Mouse (Mus musculus) left cerebral cortex, adult 18-20 months (tissue): Measurements from ENCODE around the gene Grhl1. TPM values are rescaled to one million over a fixed set of nuclear protein-coding genes. Genes with fewer than 3 reads are reported as not detected.
A peak's percentile ranks its signal among the peaks of the same experiment; 100 is the strongest.

Source experiments
- DNase-seq, 2 experiments: peaks; one replicate each; pipeline ENCODE4 v3.0.0; 2021 to 2022; ENCODE audit warnings: low spot score in 2 of 2, mixed read lengths in 1 of 2
- total RNA-seq, 2 experiments: library from RNA; stranded (reverse); gene quantifications; 2 replicates each; pipeline ENCODE4 v1.2.3; 2021

Gene Grhl1
- total RNA-seq, 2 experiments from 2014 or later: 10.8 to 14.2 TPM

- DNase-seq: no peak
Measured at GRCm38 (mm10) chr12:24586193-24586592, 14.1 kb downstream of the Grhl1 start.

- DNase-seq: no peak
Measured at GRCm38 (mm10) chr12:24590371-24590770, 18.3 kb downstream of the Grhl1 start.

DNA sequence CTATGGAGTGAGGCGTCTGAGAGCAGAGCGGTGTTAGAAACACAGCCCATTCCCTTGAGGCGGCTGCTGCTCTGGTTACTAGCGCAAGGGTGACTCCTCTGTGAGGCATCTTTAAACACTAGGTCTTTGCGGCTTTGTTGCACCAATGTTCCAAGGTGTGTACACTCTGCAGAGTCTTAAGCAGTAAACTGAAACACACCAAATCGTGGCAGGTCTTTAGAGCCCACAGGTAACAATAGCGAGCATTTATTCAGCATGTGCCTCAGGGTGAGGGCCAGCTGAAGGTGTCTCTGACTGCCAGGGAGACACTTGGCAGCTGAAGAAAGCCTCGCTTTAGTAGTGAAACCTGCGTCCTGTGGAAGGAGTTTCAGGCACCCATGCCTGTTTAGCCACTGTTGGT lies 20.0 kb downstream of the Grhl1 start:
- no peak for DNase-seq

DNA sequence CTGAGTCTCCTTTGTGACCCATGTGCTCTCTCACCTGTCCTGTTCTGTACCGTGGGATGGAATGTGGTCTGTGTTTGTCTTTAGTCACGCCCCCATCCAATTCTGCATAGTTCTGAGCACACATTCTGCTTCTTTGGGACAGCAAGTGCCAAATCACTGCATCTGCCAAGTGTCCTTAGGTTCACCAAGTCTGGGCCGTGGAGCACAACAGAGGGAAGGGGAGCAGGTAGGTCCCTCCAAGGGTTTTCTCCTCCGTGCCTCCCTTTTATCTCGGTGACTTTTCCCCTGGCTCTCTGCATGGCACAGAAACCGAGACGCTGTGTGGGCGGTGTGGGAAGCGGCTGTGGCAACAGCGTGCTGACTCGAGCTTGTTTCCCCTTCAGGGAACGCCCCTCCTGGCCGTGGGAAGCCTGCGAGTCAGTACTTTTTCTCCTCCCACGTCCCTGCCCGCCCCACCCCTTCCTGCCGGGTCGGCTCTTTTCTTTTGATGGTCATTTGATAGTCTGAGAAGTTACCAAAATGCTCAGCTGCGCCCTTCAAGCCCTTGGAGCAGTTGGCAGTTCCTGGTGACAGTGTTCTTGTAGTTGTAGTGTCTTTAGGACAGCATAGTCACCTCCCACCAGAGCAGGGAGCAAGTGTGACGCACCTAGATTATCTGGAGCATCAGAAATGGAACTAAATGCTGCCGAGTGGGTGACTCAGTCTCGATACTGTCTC lies 21.0 kb downstream of the Grhl1 start:
- DNase-seq: peak; percentile 66 to 76

- DNase-seq: no peak
Measured at GRCm38 (mm10) chr12:24597376-24597775, 25.3 kb downstream of the Grhl1 start.

DNA sequence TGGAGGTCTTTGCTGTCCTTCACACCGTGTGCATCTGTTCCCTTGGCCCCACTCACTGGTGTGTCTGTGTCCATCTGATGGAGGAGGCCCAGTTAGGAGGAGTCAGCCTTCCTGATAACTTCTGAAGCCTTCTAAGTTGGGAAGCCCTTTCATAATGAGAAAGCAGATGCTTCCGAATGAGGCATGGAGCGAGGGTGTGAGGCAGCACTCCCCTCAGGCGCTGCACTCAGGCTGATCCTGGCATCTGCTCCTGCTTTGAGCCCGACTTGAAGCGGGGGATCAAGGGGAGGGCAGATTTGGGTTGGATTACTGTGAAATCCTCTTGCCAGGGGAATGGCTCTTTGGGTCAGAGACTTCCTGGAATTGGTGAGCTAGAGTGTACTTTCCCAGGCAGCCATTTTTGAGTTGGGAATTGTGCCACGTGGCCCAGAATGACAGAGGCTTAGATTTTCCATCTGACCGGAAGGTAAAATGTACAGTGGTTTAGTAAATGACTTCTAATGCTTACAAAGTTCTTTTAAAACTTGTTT lies 27.3 kb downstream of the Grhl1 start:
- DNase-seq: no peak

GRCm38 (mm10) chr12:24600074-24600473 lies 28.0 kb downstream of the Grhl1 start:
- DNase-seq: no peak

DNA sequence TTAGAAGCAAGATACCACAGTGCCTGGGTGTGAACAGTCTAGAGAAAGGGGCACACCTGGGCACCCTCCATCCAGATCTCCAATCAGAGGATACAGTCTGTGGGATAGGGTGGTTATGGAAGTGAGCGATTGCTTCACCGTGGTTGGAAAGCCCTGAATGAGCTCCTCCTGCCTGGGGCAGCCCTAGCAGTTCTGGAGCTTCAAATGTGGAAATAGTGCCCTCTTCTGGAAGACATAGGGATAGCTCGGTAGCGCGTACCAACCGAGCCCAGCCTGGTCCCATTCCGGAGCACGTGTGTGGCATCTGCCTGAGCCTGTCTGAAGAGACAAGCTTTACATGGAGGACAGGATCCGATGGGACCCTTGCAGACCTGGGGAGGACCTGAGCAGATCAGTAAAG lies 28.7 kb downstream of the Grhl1 start:
- peak; percentile 77 to 80 for DNase-seq

DNA sequence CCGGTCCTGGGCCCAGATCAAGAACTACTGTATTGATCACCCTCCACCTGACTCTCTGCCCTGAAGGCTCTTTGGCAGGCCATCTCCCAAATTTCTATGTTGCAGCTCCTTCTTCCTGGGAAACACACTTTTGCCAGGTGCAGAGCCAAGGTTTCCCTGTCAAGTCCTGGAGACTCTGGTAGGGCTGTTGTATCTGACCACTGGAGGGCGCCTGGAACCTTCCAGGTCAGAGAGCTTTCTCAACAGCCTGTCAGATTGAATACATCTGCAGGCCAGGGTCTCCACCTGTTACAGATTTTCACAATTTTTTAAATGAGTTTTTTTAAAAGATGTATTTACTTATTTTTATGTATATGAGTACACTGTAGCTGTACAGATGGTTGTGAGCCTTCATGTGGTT lies 31.2 kb downstream of the Grhl1 start:
- peak; percentile 66 to 75 for DNase-seq

DNA sequence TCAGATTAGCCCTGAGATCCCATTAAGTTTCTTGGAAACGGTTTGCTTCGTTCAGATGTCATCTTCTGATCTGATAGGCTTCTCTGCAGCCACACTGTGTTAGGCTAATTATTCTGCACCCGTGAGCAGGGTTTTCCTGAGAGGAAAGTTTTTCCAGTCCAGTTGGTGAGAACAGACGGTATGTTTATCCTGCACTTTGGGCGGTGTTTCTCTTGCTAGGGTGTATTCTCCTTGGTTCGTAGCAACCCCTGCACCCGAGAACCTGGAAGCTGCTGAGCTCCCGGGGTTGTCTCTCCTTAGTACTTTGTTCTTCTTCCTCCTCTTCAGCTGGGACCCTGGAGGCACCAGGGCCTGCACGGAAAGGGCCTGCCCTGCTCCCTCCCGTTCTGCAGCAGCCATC lies 34.1 kb downstream of the Grhl1 start:
- DNase-seq: no peak

DNA sequence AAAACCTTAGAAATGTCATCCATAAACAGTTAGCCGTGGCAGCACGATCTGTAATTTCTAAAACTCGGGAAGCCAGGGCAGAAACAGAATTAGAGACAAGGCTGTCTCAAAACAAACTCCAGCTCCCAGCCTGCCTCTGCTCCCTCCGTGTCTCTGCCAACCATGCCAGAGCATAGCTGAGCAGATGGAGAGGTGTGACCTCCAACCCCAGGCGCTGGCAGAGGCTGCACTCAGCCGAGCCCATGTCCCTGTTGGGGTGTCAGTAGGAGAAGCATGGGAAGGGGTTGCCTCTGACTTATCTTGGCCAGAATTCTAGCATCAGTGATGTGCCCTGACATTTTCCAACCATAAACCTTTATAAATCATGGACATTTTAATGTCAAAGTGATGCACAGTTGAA lies 40.5 kb downstream of the Grhl1 start:
- DNase-seq: no peak

GRCm38 (mm10) chr12:24614452-24615075 lies 42.5 kb downstream of the Grhl1 start:
- DNase-seq: no peak

DNA sequence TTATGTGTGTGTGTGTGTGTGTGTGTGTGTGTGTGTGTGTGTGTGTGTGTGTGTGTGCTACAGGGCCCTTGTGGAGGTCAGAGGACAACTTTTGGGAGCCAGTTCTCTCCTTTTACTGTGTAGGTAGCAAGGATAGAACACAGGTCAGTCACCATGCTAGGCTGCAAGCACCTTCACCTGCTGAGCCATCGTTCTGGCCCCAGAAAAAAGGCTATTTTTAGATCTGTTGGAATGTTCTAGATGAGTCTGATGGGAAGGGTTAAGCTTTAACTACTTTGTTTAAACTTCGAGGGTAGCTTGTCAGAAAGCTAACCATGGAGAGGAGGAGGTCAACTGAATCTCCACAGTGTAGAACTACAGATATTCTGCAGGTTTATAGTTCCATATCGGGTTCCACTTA lies 43.1 kb downstream of the Grhl1 start:
- DNase-seq: no peak

DNA sequence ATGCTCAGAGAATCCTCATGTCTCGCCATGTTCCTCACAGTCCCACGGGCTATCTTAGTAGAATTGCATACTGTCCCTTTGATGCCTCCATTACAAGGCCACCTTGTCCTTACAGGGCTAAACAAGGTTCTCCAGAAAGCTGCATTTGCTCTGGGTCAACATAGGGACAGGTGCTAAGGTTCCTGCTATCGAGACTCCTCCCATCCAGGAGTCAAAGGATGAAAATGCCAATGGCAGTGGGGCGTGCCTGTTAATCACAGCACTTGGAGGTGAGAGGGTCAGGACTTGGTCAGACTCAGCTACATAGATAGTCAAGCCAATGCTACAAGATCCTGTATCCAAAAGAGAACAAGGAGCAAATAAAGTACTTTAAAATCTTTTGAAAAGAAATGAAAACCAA lies 47.4 kb downstream of the Grhl1 start:
- no peak for DNase-seq

GRCm38 (mm10) chr12:24623486-24624251 lies 51.6 kb downstream of the Grhl1 start:
- no peak for DNase-seq

DNA sequence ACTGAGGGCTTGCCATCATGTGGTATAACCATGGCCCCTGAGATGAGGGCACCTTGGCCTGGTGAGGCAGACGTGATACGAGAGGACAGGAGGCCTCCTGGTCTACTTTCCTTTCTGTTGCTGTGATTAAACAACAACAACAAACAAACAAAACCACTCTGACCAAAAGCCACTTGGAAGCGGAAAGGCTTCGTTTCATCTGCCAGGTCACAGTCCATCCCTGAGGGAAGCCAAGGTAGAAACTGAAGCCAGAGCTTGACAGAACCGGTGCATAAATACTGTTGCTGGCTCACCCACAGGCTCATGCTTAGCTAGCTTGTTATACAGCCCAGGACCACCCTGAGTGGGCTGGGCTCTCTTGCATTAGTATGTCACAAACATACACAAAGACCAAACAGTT lies 54.3 kb downstream of the Grhl1 start:
- DNase-seq: no peak

- DNase-seq: no peak
Measured at GRCm38 (mm10) chr12:24627215-24627614, 55.1 kb downstream of the Grhl1 start.

GRCm38 (mm10) chr12:24630220-24630619 lies 58.1 kb downstream of the Grhl1 start:
- DNase-seq: peak in 1 of 2 experiments; percentile 13

- DNase-seq: no peak
Measured at GRCm38 (mm10) chr12:24632404-24632803, 60.3 kb downstream of the Grhl1 start.

DNA sequence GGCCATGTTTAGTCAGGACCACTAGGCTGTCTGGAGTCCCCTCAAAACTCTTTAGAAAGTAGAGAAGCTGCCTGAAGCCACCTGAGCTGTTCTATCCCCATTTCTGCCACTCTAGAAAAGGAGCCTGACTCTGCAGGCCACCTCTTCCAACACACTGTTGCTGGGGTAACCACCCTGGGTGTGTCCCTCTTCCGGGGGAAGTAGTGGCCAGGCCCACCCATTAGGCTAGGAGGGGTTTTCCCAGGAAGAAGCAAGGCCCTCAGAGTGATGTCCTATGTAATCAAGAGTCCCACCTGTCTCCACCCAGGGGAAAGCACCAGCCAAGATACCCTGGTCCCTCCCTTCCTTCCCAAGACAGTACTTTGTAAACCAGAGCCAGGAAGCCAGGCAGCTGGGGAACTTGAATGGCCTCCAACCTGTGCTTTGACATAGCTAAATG lies 61.7 kb downstream of the Grhl1 start:
- DNase-seq: no peak

DNA sequence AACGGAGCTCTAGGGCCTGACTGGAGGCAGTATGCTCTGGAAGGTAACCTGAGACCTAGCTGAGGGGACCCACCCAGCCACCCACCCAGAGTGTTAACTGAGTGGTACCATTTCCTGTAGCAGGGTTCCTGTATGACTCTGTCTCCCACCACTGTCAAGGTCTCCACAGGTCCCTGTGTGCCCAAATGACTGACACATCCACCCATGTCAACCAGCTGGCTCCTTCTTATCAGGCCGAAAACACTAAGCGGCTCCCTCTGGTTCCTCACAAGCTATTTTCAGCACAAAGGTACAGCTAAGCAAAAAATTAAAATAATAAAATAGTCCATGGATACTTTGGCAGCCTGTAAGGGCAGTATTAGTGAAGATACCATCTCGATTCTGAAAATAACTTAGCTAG lies 62.1 kb downstream of the Grhl1 start:
- no peak for DNase-seq

- DNase-seq: no peak
Measured at GRCm38 (mm10) chr12:24634648-24635047, 62.6 kb downstream of the Grhl1 start.
